Mouse (Mus musculus): Measurements from ENCODE around the gene Tmem274.
A peak's percentile ranks its signal among the peaks of the same experiment; 100 is the strongest.

Tmem274 gene

DNA sequence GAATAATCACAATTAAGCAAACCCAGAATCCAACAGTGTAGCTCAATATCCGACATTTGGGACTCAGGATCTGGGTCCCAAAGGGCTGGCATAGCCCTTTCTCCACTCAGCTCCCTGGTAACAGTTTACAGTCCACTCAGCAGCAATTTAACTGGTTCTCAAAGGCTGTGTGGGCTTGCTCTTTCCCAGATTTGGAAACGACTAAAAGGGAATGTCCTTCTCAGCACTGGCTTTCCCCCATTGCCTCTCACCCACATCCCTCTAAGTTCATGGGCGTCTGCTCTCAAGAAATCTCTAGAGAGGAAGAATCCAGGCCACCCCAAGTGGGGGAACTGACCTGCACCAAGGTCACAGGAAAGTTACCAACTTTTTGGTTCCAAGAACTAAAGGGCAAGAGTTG lies 7.4 kb downstream of the Tmem274 start:
- DNase-seq = no peak

DNA sequence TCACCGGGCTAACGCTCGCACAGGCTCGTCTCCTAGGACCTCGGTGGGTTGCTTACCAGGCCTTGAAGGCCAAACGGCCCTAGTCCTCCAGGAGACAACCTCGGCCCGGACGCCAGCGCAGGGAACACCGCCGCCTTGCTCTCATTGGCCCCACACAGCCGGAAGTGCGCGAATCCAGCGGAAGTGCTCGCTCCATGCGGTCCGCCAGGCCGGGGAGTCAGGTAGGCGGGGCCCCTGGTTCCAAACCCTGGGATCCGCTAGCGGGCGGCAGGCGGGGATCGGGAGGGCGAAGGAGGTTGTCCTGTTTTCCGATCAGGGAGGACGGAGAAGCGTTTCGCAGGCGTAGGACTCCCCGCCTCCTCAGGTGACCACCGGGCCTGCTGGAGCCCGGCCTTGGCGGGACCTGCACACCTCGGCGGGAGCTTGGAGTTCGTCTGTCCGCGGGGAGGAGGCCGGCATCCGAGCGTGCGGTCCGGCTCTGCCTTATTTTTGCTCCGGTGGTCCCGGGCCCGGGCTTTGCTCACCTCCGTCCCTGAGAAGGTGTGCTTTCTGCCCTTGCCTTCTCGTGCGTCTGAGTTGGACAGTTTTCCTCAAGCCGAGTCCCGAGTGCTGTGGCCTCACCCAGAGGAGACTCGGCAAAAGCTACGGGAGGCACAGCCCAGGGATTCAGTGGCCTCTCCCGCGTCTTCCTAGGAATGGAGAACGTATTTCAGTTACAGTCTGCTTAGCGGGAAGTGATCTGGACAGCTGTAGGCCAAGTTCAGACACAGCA lies 8.1 kb downstream of the Tmem274 start, which contains the start of the genes Nmnat1 and Lzic:
Gene Nmnat1, minus strand, starts transcription at position 150 of the 772 bp plus-strand sequence.
Gene Lzic, plus strand, starts transcription at position 177 of the 772 bp plus-strand sequence.
- peak; percentile 93 for DNase-seq

DNA sequence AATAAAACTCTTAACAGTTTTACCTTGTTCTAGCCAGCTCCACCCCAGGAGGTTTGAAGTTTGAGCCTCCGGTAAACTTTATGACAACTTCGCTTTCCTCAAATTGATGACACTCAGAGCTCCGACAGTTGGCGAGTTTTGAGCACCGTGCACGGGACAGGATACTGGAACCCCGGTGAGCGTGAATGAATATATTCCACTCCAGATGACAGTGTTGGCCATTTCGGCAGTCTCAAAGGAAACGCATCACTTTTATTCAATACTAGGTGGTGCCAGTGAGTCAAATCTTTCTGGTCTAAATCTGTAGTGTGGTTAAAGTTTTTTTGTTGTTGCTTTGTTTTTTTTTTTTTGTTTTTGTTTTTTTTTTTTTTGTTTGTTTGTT lies 8.6 kb downstream of the Tmem274 start:
- no peak for DNase-seq

GRCm38 (mm10) chr4:149487729-149488128 lies 10.6 kb downstream of the Tmem274 start:
- DNase-seq = no peak

- DNase-seq = no peak
Measured at GRCm38 (mm10) chr4:149489415-149490240, 12.4 kb downstream of the Tmem274 start.

- no peak for DNase-seq
Measured at GRCm38 (mm10) chr4:149491151-149491550, 14.0 kb downstream of the Tmem274 start.

DNA sequence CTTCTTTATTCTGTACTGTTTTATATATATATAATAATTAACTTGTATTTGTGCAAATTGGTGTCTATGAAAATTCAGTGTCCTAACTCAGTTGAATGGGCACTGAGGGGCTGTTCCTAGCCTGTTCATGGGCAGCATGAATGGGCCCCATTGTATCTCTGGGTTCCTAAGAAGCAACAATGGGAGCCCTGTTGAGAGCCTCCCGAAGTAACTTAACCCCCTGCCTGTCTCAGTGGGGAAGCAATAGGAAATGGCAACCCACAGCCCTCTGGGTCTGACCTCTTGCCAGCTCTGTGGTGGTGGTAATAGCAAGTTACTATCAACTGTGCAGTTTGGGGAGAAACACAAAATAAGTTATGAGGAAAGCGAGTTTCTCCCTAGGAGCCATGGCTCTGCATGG lies 19.4 kb downstream of the Tmem274 start:
- no peak for DNase-seq

DNA sequence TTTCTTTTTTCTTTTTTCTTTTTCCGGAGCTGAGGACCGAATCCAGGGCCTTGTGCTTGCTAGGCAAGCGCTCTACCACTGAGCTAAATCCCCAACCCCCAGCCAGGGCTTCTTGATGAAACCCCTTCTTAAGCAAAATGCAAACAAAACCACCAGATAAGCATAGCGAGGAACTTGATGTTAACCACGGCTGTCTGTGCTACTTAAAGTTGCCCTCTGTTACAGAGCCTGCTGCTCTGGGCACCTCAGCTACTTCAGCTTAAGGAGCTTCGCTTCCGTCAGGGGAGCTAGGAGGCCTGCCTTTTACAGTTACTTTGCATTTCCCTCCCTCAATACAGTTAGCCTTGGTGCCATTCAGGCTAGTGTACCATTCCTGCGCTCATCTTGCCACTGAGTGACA lies 21.7 kb downstream of the Tmem274 start:
- DNase-seq = no peak

GRCm38 (mm10) chr4:149499790-149500189 lies 22.6 kb downstream of the Tmem274 start:
- DNase-seq = no peak

GRCm38 (mm10) chr4:149504363-149504762 lies 27.2 kb downstream of the Tmem274 start:
- DNase-seq = no peak

DNA sequence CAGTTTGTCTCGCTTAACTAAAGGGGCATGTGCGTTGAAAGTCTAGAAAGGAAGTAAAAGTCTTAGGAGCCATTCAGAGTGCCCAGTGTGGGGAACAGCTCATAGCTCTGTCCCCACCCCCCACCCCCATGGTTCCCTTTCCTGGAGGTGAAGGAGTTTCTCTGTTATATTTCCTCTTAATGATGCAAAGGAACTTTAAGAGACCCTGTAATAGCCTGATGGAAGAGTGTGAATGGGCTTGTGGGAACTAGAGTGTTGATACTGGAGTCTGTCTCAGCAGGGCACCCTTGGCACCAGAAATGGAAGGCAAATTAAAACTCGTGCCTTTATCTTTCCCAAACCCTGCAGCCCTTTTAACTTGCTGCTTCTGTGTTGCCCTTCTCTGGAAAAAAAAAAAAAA lies 27.7 kb downstream of the Tmem274 start:
- no peak for DNase-seq

GRCm38 (mm10) chr4:149505261-149505967 lies 28.2 kb downstream of the Tmem274 start:
- DNase-seq = no peak

- DNase-seq = no peak
Measured at GRCm38 (mm10) chr4:149506904-149507303, 29.7 kb downstream of the Tmem274 start.

GRCm38 (mm10) chr4:149511221-149511646 lies 34.1 kb downstream of the Tmem274 start:
- no peak for DNase-seq

DNA sequence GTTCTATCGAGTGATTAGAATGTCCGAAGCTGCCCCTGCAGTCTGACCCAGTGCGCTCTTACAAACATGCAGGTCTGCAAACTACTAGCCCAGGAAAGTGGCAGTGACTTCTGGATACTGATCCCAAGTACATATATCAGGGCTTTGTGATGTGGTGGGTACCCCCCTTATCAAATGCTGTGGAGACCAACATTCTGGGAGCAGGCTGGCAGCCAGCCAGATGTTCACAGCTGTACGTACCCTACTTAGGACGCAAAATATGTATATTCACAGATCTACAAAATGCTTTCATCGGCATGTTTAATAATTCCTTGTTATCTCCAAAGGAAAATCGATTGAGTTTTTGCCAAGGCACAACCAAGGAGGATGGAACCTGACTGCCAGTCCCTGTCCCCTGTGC lies 34.9 kb downstream of the Tmem274 start:
- DNase-seq = no peak

- DNase-seq = no peak
Measured at GRCm38 (mm10) chr4:149515706-149516105, 38.5 kb downstream of the Tmem274 start.

- peak; percentile 98 for DNase-seq
Measured at GRCm38 (mm10) chr4:149517868-149518340, 40.7 kb downstream of the Tmem274 start, which contains the start of gene Ctnnbip1. Ctnnbip1 (plus strand) TSS chr4:149518236.

DNA sequence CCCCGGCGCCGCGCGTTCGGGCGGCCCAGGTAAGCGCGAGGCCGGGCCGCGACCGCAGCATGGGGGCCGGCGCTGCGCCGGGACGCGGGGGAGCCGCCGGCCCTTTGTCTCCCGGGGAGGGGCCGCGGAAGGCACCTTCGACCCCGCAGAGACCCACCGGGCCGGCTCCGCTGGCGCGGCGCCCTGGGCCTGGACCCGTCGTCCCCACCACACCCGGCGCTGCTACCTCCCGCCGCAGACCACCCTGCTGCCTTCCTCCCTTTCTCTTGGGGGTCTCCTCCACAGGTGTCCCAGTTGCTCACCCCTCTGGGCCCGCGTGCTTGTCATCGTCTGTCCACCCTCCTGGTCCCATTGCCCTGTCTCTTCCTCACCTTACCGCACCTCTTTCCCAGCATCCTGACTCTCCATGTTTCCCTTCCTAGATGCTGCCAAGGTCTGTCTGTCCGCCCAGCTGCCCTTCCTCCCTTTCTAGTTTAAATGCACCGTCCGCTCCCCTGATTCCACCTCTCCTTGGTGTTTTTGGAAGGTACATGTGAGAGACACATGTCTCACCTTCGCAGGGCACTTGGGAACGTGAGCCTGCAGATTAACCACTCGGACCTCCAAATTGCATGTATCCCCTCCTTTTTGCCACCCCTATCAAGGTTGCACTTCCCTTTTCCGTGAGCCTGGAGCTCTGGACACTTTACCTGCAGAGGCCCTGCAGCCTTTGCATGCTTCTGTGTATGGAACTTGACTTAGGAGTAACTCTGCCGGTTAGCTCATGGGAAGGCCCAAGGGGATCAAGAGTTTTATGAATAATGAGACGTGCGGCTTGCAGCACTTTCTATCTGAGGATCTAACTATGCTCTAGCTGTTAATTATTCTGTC lies 41.4 kb downstream of the Tmem274 start:
- DNase-seq = peak; percentile 29

DNA sequence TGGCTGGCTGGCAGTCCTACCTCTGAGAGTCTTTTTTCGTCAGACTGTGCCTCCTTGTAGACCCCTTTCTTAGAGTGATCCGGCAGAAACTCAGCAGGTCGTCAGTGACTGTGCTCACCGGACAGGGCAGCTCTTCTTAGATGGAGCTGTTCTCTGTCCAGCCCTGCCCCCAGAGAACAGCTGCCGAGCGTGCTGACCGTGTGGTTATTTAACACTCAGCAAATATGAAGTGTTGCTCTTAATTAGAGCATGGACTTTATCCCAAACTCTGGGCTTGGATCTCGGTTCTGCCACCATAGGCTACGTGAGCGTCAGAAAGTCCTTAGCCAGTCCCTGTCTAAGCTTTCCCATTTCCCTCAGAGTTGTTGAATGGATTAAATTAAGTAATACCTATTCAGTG lies 44.1 kb downstream of the Tmem274 start:
- peak; percentile 46 for DNase-seq

GRCm38 (mm10) chr4:149523961-149524360 lies 46.8 kb downstream of the Tmem274 start:
- no peak for DNase-seq

GRCm38 (mm10) chr4:149525170-149525569 lies 48.0 kb downstream of the Tmem274 start:
- DNase-seq = no peak

GRCm38 (mm10) chr4:149525811-149526210 lies 48.6 kb downstream of the Tmem274 start:
- DNase-seq = no peak
